Mouse (Mus musculus) layer of hippocampus, postnatal 25 days (tissue): ENCODE measurements around the gene Mgll. TPM values are rescaled to one million over a fixed set of nuclear protein-coding genes. Genes with fewer than 3 reads are reported as not detected.

Experiments used
- DNase-seq, 2 experiments: peaks; one replicate each; pipeline ENCODE4 v3.0.0; 2022; ENCODE audit warnings: mixed read lengths in 2 of 2, low spot score in 1 of 2; ENCODE audit errors: extremely low spot score in 1 of 2
- total RNA-seq, 2 experiments: library from RNA; stranded (reverse); gene quantifications; 2 replicates each; pipeline ENCODE4 v1.2.3; 2021

Gene Mgll
- total RNA-seq, 2 experiments from 2014 or later = 190 to 192 TPM

GRCm38 (mm10) chr6:88873965-88874867 lies 150.0 kb downstream of the Mgll start:
- peak in 1 of 2 experiments; percentile 30 for DNase-seq

- DNase-seq = peak; percentile 70 to 79
These were observed 150.8 kb downstream of the Mgll start, which contains the start of gene Podxl2 for GRCm38 (mm10) chr6:88874868-88875508. Gene Podxl2 (minus strand): TSS chr6:88875044.

Other genes starting within 250 kb of the Mgll start
- 100 to 1,000 TPM in 1 of 2 experiments, 10 to 100 TPM in 1; 87.0 to 100 TPM for gene Sec61a1, start 205.5 kb upstream of the Mgll start, total RNA-seq
- gene Kbtbd12, start 86.5 kb upstream of the Mgll start, total RNA-seq = under 1 TPM in 1 of 2 experiments, not detected in 1; 0.25 TPM
- gene Abtb1, start 117.6 kb downstream of the Mgll start, total RNA-seq = 10 to 100 TPM; 32.7 to 34.1 TPM
- 100 to 1,000 TPM; 178 to 179 TPM for gene Podxl2, start 150.6 kb downstream of the Mgll start, total RNA-seq
- 1 to 10 TPM; 5.5 to 6.6 TPM for gene Mcm2, start 174.4 kb downstream of the Mgll start, total RNA-seq
- 10 to 100 TPM; 35.1 to 45.1 TPM for gene Tpra1, start 177.8 kb downstream of the Mgll start, total RNA-seq